Mouse (Mus musculus) olfactory bulb, adult 2 months (tissue): ENCODE results near the gene Atg10.

Source experiments
- CTCF ChIP-seq: fragments of 200-500 bp; IDR thresholded peaks from 2 replicates; pipeline ENCODE4 v1.5.1; 2012; ENCODE audit warnings: low read depth, mild to moderate bottlenecking, low read length, moderate library complexity; ENCODE audit not compliant: insufficient read depth
- POLR2A ChIP-seq: fragments of 200-500 bp; IDR thresholded peaks from 2 replicates; pipeline ENCODE4 v1.6.1; 2012; ENCODE audit warnings: mild to moderate bottlenecking, low read depth, low read length, moderate library complexity; ENCODE audit not compliant: insufficient read depth

DNA sequence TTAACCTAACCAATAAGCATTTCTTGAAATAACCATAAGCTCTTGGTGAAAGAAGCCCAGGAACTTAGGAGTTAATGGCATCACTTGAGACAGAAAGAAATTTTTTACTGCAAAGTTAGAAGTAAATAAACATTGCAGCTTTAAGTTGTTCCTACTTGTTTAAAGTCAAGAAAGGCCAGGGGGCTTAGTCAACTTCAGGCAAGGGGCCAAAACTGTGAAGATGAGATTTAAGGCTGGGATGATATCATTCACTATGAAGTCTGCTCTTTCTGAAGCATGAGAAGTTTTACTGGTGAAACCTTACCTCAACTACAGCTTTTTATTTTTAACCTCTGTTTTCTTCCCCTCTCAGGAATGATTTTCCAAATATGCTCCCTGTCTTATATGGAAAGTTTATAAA is 183.3 kb downstream of the Atg10 start:
- TF ChIP-seq POLR2A (no peak), CTCF (no peak)
